Mouse (Mus musculus): ENCODE measurements around the gene Cntn2.

DNA sequence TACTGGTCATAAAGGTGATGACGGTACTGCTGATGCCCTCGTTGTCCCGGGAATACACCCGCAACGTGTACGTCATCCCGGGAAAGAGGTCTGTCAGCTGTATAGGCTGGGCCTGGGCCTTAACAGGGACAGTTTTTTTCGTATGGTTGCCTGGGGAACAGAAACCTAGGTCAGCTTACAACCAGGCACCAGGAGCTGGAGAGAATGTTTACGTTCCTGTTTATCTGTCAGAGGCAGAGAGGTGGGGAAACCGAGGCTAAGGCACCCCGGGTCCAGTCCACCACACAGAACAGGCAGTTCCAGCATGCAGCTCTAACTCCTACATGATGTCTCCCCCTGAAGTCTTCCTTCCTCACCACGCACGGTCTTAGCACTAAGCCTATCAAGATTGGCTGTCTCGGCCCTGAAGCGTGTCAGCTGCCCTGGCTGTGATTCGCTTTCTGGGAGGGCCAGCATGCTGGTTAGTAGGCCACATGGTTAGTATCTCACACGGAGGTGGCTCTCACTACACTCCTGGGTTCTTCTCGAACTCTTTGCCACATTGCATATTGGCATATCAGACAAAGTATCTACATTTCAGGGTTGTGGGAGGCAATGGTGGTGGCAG, 40.0 kb upstream of the Cntn2 start:
- TF ChIP-seq CTCF (conservative IDR thresholded peaks at IDR 0.05; ENCODE audit: insufficient read depth, insufficient read length, low read depth, low read length) (no peak), POLR2A (IDR thresholded peaks at IDR 0.05; ENCODE audit: low read depth, low read length) (no peak)
